Mouse (Mus musculus): Measurements from ENCODE around the gene Ngef. TPM values are rescaled to one million over a fixed set of nuclear protein-coding genes. Genes with fewer than 3 reads are reported as not detected.

The Ngef gene
- total and polyA plus RNA-seq, 3 experiments: not detected

GRCm38 (mm10) chr1:87507857-87508256 lies 65.8 kb downstream of the Ngef start:
- DNase-seq (ENCODE audit: low read depth, low spot score): no peak
- Histone ChIP-seq H3K27ac (ENCODE audit: control insufficient read depth, low read depth, low read length) (no peak overlapping the region), H3K9ac (ENCODE audit: control insufficient read depth, low read depth, low read length, poor library complexity, severe bottlenecking) (no peak overlapping the region), H3K9me3 (replicated peaks; ENCODE audit: insufficient read depth, low read length) (no peaks in the 10 kb centered on the region), H3K4me3 (ENCODE audit: control insufficient read depth in 1 of 2, insufficient read depth in 1 of 2, low read depth in 2 of 2, low read length in 2 of 2) (no peak overlapping the region), H3K79me2 (ENCODE audit: control insufficient read depth, insufficient read depth, low read length, poor library complexity) (no peaks in the 10 kb centered on the region), H3K27me3 (ENCODE audit: control insufficient read depth in 1 of 2, insufficient read depth in 2 of 2, low read length in 2 of 2) (peaks cover 0 to 2% of the 10 kb centered on the region in 2 experiments; a peak in 2 of 4 replicates), H3K4me1 (ENCODE audit: control insufficient read depth in 1 of 2, insufficient read depth in 2 of 2, low read length in 2 of 2) (no peaks in the 10 kb centered on the region), H3K36me3 (ENCODE audit: control insufficient read depth in 1 of 2, insufficient read depth in 2 of 2, low read length in 2 of 2) (no peaks in the 10 kb centered on the region)
- TF ChIP-seq E2F4 (IDR thresholded peaks at IDR 0.05; ENCODE audit: borderline replicate concordance, low read depth, low read length): no peak
- TF ChIP-seq MAX (IDR thresholded peaks at IDR 0.05; ENCODE audit: low read length): no peak
- TF ChIP-seq MXI1 (IDR thresholded peaks at IDR 0.05; ENCODE audit: low read depth, low read length): no peak
- TF ChIP-seq ZKSCAN1 (IDR thresholded peaks at IDR 0.05; ENCODE audit: low read depth, low read length): no peak

- Histone ChIP-seq H3K4me1 (ENCODE audit: control insufficient read depth in 1 of 2, insufficient read depth in 2 of 2, low read length in 2 of 2) (no peaks in the 10 kb centered on the region), H3K79me2 (ENCODE audit: control insufficient read depth, insufficient read depth, low read length, poor library complexity) (no peaks in the 10 kb centered on the region), H3K27ac (ENCODE audit: control insufficient read depth, low read depth, low read length) (no peak overlapping the region), H3K36me3 (ENCODE audit: control insufficient read depth in 1 of 2, insufficient read depth in 2 of 2, low read length in 2 of 2) (no peaks in the 10 kb centered on the region), H3K4me3 (ENCODE audit: control insufficient read depth in 1 of 2, insufficient read depth in 1 of 2, low read depth in 2 of 2, low read length in 2 of 2) (no peak overlapping the region), H3K9me3 (replicated peaks; ENCODE audit: insufficient read depth, low read length) (no peaks in the 10 kb centered on the region), H3K9ac (ENCODE audit: control insufficient read depth, low read depth, low read length, poor library complexity, severe bottlenecking) (no peak overlapping the region), H3K27me3 (ENCODE audit: control insufficient read depth in 1 of 2, insufficient read depth in 2 of 2, low read length in 2 of 2) (peaks cover 3% of the 10 kb centered on the region in 2 experiments; a peak in 1 of 4 replicates)
- TF ChIP-seq HCFC1 (IDR thresholded peaks at IDR 0.05; ENCODE audit: low read depth, low read length): no peak
- TF ChIP-seq TCF12 (IDR thresholded peaks at IDR 0.05; ENCODE audit: low read depth, low read length): no peak
- no peak for TF ChIP-seq MAZ (IDR thresholded peaks at IDR 0.05; ENCODE audit: low read depth, low read length)
- no peak for TF ChIP-seq MXI1 (IDR thresholded peaks at IDR 0.05; ENCODE audit: low read depth, low read length)
- TF ChIP-seq RCOR1 (IDR thresholded peaks at IDR 0.05; ENCODE audit: low read depth, low read length): no peak
- no peak for TF ChIP-seq EP300 (IDR thresholded peaks at IDR 0.05; ENCODE audit: low read depth in 1 of 2, low read length in 2 of 2)
- DNase-seq (ENCODE audit: low read depth, low spot score): no peak
Observed at GRCm38 (mm10) chr1:87505524-87505923, 68.1 kb downstream of the Ngef start.

GRCm38 (mm10) chr1:87493542-87493941 lies 80.1 kb downstream of the Ngef start:
- TF ChIP-seq BHLHE40 (IDR thresholded peaks at IDR 0.05; ENCODE audit: borderline replicate concordance, low read depth, low read length) (no peak), ZKSCAN1 (IDR thresholded peaks at IDR 0.05; ENCODE audit: low read depth, low read length) (no peak), RCOR1 (IDR thresholded peaks at IDR 0.05; ENCODE audit: low read depth, low read length) (no peak), NRF1 (IDR thresholded peaks at IDR 0.05; ENCODE audit: insufficient read depth, low read depth, low read length, poor library complexity, severe bottlenecking) (no peak), E2F4 (IDR thresholded peaks at IDR 0.05; ENCODE audit: borderline replicate concordance, low read depth, low read length) (no peak), MAX (IDR thresholded peaks at IDR 0.05; ENCODE audit: low read length) (no peak), GATA1 (IDR thresholded peaks at IDR 0.05; ENCODE audit: low read depth, low read length) (no peak), MYC (IDR thresholded peaks at IDR 0.05; ENCODE audit: low read depth, low read length) (no peak), MAFK (IDR thresholded peaks at IDR 0.05; ENCODE audit: borderline replicate concordance, low read depth, low read length) (no peak), TBP (IDR thresholded peaks at IDR 0.05; ENCODE audit: low read depth, low read length) (no peak), ZMIZ1 (IDR thresholded peaks at IDR 0.05; ENCODE audit: low read depth, low read length) (no peak), MAZ (IDR thresholded peaks at IDR 0.05; ENCODE audit: low read depth, low read length) (no peak), JUND (IDR thresholded peaks at IDR 0.05; ENCODE audit: low read depth, low read length) (no peak), HCFC1 (IDR thresholded peaks at IDR 0.05; ENCODE audit: low read depth, low read length) (no peak), SIN3A (IDR thresholded peaks at IDR 0.05; ENCODE audit: low read length) (no peak)
- H3K4me3 ChIP-seq (ENCODE audit: control insufficient read depth in 1 of 2, insufficient read depth in 1 of 2, low read depth in 2 of 2, low read length in 2 of 2): no peak overlapping the region

More at GRCm38 (mm10) chr1:87493542-87493941, 80.1 kb downstream of the Ngef start:
- H3K9ac ChIP-seq (ENCODE audit: control insufficient read depth, low read depth, low read length, poor library complexity, severe bottlenecking): no peak overlapping the region
- H3K27ac ChIP-seq (ENCODE audit: control insufficient read depth, low read depth, low read length): no peak overlapping the region
- no peak for DNase-seq (ENCODE audit: low read depth, low spot score)
- H3K4me1 ChIP-seq (ENCODE audit: control insufficient read depth in 1 of 2, insufficient read depth in 2 of 2, low read length in 2 of 2): no peaks in the 10 kb centered on the region
- peaks cover 8 to 9% of the 10 kb centered on the region in 2 experiments for H3K27me3 ChIP-seq (ENCODE audit: control insufficient read depth in 1 of 2, insufficient read depth in 2 of 2, low read length in 2 of 2)
- no peaks in the 10 kb centered on the region for H3K36me3 ChIP-seq (ENCODE audit: control insufficient read depth in 1 of 2, insufficient read depth in 2 of 2, low read length in 2 of 2)
- H3K9me3 ChIP-seq (replicated peaks; ENCODE audit: insufficient read depth, low read length): no peaks in the 10 kb centered on the region
- H3K79me2 ChIP-seq (ENCODE audit: control insufficient read depth, insufficient read depth, low read length, poor library complexity): no peaks in the 10 kb centered on the region

Measured in MEL (cell line).